Mouse (Mus musculus) lung, postnatal 0 days (tissue): Measurements from ENCODE around the gene F2rl2.

Source experiments
- CTCF ChIP-seq: IDR thresholded peaks from 2 replicates; pipeline ENCODE4 v1.5.1; 2016; ENCODE audit warnings: antibody characterized with exemption, mild to moderate bottlenecking
- EP300 ChIP-seq: IDR thresholded peaks from 2 replicates; pipeline ENCODE4 v1.6.1; 2016; ENCODE audit warnings: antibody characterized with exemption, mild to moderate bottlenecking, control low read depth

GRCm38 (mm10) chr13:95712570-95713268, 16.1 kb downstream of the F2rl2 start:
- TF ChIP-seq CTCF: no peak
- TF ChIP-seq EP300: no peak
